Mouse (Mus musculus): ENCODE measurements around the gene Trpm6.
A peak's percentile ranks its signal among the peaks of the same experiment; 100 is the strongest.

The Trpm6 gene

DNA sequence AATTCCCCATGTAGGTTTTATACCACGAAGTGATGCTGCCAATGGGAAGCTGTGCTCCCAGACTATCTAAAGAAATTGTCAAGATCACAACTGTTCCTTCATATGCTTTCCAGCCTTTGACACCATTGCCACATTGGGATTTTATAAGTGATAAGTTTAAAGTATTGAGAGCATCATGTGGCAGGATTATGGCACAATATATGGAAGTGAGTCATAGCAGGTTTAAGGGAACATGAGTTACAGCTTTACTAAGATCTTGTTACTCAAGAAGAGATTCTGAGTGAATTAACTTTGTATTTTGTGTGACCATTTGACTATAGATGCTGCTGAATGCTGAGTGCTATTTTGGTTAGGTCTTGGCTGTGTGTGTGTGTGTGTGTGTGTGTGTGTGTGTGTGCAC is 21.8 kb downstream of the Trpm6 start:
- DNase-seq, result no peak

DNA sequence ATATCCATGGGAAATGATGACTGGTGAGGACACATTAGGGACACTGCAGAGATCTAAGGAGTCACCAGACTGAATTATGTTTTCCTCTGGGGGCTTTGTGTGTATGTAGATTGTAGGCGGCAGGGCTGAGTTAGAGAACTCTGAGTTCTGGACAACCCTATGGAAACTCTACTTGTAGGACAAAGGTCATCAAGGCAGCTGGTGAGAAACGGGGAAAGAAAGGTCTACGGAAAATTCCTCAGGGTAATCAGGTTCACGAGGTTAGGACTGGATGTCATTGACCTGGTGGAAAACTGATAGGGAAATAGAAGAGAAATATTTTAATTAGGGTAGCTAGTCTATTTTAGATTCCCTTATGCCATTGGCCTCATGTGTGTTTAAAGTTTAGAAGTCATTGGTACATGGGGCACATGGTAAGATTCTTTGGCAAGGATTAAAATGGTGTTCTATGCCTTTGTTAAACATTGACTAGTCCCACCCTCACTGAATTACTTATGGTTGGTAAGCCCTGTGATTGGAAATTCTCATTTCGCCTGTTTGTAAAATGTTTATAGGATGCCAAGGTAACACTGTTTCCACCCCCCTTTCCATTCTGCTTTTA is 23.2 kb downstream of the Trpm6 start:
- no peak for DNase-seq

DNA sequence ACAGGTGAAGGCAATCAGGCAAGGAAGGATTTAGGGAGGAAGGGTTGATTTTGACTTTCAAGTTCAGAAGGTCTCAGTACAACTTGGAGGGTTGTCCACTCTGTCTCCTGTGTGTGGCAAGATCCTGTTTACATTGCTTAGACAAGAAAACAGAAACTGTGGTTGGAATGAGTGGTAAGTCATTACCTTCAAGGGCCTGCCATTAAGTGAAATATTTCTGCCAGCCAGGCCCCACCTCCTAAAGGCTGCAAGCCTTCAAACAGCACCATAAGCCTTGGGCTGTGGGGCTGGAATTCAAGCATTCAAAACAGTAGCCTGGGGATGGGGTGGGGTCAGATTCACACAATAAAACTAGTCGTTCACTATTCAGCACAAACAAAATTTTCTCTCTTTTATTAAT is 24.3 kb downstream of the Trpm6 start:
- DNase-seq, result no peak

DNA sequence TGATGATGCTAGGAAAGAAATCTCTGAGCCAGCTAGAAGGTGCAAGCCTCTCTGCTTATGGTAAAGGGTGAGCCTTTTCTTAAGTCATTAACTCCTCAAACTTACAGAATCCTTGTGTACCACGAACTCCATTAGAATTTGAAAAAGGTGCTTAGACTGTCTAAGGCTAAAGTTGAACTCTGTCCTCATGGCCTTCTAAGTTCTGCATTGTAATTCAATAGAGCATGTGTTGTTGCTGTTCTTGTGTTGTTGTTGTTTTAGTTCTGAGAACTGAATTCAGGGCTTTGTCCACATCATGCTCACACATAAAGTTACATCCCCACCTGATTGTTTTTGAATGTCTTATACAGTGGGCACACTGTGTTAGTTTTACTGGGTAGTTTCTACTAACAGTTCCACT is 49.9 kb downstream of the Trpm6 start:
- DNase-seq, result no peak

DNA sequence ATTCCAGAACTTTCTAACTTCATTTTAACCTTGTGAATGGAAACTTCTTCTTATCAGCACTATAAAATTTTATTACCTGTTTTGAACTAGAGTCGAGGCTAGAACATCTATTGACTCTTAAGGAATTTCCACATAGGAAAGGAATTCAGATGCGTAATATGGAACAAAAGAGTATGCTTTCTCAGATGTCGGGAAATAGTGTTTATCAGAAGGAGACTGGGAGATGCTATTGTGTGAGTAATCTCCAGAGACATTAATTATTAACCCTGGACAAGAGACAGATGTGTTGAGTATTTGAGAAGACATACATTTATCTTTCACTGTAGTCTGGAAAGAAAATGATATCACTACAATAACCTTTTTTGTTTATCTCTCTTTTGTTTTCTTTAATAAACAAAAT is 61.5 kb downstream of the Trpm6 start:
- no peak for DNase-seq

DNA sequence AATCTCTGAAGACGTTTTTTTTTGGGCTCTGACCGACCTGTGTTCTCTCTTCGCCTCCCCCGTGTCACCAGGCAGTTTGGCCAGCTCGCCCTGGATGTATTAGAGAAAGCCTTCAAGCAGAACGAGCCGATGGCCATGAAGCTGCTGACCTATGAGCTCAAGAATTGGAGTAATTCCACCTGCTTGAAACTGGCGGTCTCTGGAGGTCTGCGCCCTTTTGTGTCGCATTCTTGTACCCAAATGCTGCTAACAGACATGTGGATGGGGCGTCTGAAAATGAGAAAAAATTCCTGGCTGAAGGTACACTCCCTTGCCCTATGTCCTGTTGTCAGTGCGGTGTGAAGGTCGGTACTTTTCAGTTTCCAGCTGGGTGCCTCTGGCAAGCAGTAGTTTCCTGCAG is 65.4 kb downstream of the Trpm6 start:
- DNase-seq, result no peak

DNA sequence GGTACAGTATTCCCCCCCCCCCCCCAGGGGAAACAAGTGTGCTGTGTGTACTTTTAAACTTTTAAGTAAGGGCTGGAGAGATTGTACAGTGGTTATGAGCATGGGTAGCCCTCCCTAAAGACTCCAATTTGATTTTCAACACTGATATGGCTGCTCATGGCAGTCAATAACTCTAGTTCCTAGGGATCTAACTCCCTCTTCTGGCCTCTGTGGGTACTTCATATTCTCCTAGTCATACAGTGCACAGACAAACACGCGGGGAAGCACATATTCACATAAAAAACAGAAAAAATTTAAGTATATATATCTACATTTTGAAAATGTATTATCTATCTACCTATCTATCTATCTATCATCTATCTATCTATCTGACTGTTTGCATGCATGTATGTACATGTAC is 67.6 kb downstream of the Trpm6 start:
- no peak for DNase-seq

DNA sequence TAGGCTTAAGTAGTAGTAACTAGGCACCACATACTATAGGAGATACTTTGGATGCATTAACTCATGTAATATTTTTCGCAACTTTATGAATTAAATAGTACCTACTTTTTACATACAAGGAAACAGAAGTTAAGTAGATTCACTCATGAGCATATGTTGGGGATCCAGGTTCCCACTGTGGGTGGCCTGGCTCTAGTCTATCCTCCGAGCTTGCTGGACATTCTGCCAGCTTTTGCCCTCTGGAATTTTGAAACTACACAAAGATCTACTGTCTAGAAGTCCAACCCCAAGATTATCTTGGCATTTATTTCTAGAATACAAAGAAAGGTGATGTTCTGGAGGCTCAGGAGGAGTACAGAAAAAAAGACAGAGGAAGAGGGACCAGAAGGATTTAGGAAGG is 78.8 kb downstream of the Trpm6 start:
- DNase-seq, result no peak

DNA sequence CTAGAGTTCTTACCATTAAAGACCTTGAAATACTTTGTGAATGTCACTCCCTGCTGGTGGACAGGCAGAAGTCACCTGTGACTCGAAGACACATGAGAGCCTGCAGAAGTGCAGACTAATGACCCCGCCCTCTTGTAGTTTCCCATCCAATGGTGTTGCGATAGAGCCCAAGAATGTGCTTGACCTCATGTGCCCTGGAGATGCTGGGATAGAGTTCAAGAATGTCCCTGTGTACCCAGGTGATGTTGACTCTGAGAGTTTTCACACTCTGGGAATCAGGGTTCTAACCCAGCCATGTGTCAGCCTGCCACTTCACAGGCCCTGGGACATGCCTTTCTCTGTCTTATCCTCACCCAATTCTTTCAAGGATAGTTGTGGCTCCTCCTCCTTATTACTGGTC is 81.4 kb downstream of the Trpm6 start:
- no peak for DNase-seq

DNA sequence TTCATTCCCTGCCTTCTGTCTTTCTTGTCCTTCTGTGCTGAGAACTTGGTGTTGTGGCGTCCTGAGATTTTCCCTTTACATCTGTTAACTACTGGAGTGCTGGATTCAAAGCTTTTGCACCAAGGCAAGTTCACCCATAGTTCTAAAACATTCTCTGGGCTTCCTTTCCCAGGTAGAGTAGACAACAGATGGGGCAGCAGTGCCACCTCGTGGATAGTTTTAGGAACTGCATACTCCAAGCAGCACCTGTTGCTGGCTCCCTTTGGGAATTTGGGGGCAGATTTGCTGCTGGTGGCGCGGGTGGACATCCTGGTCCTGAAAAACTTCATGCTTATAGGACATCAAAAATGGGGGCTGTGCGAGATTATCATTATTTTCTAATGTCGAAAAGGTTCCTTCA is 85.2 kb downstream of the Trpm6 start:
- peak; percentile 24 for DNase-seq

DNA sequence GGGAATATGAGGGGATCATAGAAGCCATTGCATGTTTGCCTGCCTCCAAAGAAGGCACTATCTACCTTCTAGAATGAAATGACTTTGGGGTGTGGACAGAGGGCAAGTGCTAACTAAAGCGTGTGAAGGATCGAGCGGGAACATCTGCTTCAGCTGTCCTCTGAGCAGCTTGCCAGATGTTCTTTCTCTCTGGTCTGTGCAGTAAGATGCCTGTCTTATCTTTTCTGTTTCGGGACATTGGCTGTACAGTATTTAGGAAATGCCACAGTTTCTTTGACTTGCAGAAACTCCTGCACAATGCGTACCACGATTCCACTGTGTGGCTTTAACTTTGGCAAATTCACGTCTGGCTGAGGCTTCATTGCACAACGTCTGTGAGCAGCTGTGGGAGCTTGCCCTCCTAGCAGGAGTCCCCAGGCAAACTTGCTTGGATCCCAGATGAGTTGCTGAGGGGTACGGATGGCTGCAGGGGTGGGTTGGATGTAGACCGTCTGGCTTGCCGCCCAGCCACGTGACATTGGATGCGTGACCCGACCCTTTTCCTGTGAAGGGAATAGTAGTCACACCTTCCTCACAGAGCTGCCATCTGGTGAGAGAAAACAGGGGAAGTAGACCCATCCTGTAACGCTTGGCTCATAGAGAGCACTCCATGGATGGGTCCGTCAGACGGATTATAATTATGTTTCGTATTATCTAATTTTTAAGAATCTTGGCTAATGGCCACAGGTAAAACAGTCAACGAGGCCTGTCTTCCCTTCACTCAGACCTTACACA is 92.2 kb downstream of the Trpm6 start:
- DNase-seq, result no peak

DNA sequence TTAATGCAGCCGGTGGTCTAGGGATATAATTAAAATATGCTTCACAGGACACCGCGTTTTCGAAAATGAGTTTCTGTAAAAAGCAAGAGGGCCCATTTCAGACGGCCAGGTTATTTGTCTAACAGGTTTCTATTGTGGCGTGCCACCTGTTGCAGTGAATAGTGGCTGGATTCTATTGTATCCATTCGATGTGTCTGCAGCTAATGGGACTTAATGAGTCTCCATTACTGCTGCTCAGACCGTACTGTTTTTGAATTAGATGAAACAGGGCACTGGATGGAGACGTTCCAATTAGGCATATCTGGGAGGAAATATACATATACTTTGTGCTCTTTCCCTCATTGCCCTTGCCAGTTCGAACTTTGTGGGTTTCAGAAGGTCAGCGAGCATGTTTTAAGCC is 92.8 kb downstream of the Trpm6 start:
- DNase-seq, result no peak

DNA sequence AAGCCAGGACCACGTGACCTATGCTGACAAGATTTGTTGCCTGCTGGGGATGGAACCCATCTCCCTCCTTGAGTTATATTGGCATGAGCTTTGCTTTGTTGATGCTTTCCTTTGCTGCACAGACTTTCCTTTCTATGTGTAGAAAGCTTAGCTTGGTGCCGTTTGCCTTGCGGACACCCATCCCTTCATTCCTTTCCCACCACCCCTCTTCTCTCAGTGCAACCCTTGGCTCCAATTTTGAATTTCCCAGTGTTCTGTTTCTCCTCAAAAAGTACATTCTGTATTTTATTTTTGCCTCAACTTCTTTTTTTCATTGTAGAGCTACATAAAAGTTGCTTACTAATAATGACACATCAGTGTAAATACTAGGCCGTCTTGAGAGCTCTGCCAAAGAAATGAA is 96.6 kb downstream of the Trpm6 start:
- no peak for DNase-seq

DNA sequence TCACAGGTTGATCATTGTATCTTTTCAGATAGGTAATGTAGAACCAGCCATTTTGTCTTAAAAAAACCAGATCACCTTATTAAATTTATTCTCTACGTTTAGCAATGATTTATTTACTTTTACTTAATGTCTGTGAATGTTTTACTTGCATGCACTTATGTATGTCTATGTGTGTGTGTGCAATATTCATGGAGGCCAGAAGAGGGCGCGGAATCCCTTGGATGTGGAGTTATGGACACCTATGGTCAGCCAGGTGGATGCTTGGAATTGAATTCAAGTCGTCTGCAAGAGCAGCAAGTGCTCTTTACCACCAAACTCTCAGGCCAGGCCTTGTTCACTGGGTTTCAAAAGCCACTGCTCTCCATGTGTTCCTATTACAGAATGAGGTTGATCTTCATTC is 118.5 kb downstream of the Trpm6 start:
- no peak for DNase-seq

DNA sequence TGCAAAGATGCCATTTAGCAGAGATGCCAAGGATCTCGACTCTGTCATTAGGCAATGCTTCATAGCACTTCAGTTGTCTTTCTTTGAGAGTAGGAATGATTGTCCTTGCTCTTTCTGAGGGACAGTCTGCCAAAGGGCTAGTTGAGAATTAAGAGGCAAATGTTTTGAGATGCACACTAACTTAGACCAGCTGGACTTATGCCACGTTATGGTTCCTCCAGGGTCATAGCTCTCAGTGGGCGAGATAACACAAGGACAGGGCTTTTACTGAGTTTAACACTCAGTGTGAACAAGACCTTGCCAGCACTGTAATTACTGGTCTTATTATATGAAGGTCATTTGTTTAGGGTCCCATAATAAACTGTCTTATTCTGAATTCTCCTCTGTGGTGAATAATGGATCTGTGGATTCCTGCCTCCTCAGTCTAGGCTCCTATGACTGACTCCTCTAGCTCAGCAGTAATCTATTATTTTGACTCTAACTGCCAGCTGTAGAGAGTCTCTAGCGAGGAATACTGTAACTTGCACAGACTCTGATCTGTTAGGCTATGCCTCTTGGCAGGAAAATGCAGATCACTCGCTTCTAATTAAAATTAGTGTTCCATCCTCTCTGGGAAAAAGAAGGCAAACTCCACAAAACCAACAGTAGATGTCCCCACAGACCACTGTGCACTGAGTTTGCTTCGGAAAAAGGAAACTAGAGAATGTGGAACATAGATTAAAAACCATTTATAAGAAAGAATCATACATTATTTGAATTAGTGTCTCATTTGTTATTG is 123.2 kb downstream of the Trpm6 start:
- DNase-seq, result peak; percentile 6

DNA sequence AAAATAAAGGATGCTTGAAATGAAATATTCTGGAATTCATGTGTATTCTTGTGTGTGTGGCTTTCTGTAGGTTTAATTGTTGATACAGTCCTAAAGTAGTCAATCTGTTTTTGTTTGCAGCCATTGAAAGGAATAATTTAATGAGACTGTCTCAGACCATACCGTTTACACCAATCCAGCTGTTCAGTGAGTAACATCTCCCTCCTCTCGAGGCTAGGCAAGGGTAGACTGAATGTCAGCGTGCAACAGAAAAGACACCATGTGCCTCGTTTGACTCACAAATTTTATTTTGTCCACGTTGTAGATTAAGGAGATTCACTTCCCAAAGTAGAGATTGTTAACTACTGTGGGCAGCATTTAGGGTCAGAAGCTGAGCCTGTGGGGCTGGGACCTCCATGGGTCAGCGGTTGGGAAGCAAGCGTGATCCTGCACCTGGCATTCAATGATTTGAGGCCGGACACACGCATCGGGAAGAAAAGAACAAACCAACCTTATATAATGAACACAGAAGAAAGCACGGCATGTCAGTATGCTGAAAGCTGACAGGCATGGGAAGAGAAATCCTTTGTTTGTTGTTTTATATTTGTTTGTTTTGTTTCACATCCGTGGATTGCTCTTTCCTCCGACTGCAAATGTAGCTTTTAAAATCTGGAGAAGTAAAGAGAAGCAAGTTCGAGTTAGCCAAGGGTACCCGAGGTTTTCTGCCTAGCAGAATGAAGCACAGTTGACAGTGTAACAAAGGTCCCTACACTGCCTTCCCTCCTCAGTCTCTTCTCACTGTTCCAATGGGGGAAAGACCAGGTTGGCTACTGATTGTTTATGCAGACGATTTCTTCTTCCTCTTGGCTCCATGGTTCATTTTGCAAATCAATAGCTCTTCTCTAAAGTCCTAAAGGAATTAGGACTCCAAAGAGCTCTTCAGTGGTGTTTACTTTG is 124.2 kb downstream of the Trpm6 start:
- DNase-seq, result no peak

DNA sequence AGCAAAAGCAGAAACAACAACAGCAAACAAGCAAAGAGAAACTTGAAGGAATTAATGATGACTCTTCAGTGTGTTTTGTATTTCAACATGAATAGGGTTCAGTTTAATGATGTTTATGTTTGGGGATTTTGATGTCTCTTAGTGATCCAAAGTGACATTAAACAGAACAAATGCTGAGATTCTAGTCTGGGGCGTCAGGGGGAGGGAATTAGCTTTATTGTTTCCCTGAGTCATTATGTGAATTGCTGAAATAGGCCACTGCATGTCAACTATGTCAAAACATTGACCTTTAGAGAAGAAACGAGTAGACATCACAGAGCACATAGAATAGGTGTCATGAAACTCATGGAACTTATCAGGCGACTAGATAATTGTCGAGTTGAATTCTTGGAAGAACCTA is 129.5 kb downstream of the Trpm6 start:
- DNase-seq, result no peak

DNA sequence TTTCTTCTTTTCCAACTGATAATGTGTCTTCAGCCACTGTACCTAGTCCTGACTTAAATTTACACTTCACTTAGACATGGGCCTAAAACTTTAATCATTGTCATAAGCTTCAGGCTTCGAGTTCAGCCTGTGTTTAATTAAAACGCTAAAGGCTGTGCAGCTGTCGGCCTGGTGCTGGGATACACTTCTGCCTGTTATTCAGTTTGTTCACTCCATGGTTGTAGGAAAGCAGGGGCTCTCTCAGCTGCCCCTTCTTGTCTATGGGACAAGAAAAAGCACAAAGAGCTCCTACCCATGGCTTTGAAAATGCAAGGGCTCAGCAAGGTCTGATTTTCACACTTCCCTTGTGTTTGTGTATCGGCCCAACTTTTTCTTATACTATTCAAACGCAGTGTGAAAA is 131.4 kb downstream of the Trpm6 start:
- no peak for DNase-seq

DNA sequence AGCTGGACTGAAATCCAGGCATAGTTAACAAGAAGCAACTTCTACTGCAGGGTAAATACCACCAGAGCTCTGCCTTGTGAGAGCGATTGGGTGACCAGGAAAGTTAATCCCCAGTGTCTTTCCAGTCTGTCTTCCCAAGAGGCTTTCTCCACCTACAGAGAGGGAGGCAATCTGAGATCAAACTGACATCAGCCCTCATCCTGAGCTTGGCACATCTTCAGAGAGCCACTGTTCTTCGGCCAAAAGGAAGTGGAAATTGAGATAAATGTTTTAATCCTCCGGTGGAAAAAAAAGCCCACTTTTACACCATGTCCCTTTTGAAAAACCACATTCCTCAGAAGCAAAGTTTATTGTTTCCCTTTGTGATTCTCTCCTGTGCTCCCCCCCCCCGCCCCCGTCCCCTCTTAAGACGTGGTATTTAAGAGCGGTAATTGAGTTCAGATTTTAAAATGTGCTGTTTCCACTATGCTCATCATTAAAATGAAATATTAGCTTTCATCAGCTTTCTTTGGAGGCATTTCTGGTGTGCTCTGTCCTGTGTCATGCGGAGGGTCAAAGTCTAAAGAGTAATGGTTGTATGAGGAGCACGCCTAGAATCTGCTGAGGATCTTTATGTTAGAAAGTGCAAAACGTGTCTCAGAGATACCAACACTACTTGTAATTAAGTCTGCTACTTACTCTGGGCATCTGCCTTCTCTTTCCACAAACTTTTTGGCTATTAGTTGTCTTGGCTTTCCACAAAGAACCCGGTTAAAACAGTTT is 138.0 kb downstream of the Trpm6 start:
- DNase-seq, result no peak

DNA sequence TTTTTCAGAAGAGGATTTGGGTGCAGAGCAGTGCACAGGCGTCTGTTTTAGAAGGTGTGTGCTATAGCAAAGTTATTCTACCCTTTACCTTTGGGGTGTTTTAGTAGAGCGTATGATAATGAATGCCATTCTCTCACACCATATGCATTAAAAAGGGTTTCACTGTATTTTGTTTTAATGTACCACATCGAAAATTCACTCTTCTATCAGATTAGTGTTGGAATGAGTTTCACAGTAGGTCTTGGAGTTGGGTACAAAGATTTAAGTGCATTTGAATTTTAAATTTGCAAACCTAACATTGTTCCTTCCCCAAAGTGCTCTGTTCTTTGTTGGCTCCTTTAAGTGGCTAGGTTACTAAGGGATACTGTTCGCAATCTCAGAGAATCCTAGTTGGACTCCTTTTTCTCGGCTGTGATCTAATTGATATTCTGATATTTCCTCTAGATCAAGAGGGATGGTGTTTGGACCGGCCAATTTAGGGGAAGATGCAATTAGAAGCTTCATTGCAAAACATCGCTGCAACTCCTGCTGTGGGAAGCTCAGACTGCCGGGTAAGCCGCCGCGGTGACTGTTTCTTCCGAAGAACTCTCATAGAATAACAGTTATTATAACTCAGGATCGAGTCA is 138.8 kb downstream of the Trpm6 start:
- DNase-seq, result peak; percentile 9

DNA sequence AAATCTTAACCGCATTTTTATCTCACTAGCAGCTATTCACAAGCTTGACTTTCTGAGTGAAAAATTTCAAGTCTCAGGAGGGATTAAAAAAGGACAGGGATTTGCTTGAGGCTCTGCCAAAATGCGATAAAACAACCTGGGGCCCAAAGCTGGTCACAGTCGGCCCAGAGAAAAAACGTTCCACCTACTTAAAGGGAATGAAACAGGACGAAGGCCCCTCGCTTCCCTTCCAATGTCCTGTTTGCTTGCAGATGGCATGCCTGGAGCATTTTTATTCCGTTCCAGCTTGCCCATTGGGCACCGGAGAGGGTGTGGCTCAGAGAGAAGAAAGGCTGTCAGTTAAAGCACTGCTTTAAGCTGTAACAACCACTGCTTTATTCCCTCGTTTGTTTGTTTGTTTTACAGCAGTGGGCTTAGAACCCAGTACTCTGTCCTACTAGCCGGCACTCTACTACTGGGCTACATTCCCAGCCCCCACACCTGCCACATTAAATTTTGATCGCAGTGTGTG is 139.4 kb downstream of the Trpm6 start:
- peak; percentile 28 for DNase-seq

DNA sequence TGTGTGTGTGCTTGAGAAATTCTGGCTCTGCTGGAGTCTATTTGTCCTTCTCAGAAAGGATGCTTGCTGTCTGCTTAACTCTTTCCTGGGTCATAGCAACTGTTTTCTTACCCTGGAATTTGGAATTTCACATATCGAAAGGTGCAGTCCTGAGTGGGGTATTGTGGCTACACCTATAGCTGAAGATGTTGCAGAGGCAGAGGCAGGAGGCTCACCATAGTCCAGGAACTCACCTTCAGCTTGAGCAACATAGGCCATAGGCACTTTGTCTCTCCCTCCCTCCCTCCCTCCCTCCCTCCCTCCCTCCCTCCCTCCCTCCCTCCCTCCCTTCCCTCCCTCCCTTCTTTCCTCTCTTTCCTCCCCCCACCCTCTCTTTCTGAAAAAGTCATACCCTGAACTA is 139.8 kb downstream of the Trpm6 start:
- no peak for DNase-seq

Measured in cerebellum, adult 9-11 months (tissue).